Mouse (Mus musculus) v-Abl transformed pro-B cells (cell line): ENCODE results near the gene Dctn2.

Source experiments
- in situ Hi-C, 2 experiments: fragments of 400-800 bp; cut with MboI; formaldehyde crosslinking; loops; one replicate each; pipeline ENCODE4 v1.15.1; 2025; ENCODE audit not compliant: unreplicated experiment in 2 of 2

Dctn2 gene

DNA sequence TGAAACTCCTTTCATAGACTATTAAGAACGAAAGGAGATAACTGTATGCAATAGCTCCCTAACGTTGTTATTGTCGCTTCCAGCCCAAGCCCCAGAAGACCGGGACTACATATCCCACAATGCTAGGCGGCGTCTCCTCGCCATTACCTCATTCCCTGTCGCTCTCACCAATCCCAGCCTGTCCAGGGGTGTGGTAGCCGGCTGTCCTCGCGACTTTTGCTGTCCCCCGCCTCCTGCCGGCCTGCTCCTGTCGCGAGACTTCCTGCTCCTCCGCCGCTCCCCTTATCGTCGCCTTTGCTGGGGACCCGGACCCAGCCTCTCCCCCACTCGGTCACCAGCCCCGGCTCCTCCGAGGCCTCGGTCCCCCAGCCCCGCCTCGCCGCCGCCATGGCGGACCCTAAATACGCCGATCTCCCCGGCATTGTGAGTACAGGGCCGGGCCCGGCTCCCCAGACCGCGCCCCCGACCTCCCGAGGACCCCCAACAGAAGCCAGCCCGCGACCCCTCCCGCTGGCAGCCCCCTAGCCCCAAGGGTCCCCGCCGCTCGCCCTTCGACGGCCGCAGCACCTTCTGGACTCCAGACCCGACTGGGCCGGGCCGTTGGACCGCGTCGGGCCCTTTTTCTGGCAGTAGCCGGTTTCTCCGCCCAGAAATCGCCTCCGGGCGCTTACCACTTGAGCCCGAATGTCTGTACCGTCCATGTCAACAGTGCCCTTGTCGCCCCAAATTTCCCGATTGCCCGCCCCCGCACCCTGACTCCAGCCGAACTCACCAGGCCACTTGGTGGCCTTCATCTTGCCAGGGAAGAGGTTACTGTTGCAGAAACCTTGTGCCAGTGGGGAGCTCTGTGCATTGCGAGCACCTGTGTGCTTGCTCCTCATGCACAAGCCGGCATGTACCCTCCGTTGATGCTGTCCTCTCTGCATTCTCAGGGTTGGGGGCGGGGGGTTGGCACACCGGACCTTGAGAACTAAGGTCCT lies at the start of gene Dctn2:
TSS of gene Dctn2 (plus strand) at position 257 of the 980 bp plus-strand sequence.
- in situ Hi-C loops, result no loop called here

DNA sequence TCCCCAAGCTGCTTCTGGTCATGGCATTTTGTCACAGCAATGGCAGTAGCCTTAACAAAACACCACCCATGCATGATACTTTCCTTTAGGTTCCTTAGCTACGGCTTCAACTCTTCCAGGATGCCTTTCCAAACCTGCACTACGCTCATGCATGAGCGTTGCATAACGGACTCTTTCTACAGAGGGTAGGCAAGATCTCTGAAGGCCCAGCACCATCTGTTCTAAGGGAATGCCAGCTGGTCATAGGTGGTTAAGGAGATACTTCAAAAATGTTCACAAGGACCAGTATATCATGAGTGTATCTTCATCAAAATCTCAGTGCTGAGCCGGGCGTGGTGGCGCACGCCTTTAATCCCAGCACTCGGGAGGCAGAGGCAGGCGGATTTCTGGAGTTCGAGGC lies 49.7 kb upstream of the Dctn2 start:
- in situ Hi-C loops, result no loop called here

DNA sequence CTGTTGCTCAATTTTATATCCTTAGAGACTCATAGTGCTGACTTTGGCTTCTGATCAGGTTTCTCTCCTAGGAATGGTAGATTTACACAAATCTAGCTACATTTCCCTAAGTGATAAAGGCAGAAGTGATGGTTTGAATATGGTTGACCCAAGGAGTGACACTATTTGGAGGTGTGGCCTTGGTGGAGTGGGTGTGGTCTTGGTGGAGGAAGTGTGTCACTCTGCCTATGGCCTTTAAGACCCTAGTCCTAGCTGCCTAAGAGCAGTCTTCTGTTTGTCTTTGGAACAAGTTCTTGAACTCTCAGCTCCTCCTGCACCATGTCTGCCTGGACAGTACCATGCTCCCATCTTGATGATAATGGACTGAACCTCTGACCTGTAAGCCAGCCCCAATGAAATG lies 49.0 kb upstream of the Dctn2 start:
- in situ Hi-C loops, result no loop called here

DNA sequence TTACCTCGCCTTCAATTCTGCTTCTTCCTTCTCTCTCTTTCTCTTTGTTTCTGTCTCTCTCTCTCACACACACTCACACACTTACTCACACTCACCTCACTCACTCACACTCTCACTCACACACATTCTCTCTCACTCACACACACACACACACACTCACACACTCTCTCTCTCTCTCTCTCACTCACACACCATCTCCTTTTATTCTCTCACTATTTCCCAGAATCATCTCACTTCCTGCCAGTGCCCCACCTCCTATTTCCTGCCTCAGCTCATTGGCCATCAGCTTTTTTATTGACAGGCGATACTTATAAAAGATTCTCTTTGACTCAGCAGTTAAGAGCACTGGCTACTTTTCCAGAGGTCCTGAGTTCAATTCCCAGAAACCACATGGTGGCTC lies 47.8 kb upstream of the Dctn2 start:
- in situ Hi-C loops, result no loop called here

DNA sequence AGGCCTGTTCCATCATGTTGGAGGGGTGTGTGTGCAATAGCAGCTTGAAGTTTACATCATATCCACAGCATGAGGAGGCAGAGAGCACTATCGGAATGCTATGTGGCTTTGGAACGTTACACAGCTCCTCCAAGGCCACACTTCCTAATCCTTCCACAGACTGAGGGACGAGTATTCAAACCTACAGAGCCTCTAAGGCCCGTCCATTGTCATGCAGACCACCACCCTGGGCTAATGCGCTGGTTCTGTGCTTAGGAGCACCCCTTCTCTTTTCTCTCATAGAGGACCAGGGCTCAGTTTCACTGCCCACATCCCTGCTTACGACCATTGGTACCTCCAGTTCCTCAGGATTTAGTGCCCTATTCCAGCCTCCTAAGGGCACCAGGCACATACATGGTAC lies 41.0 kb upstream of the Dctn2 start:
- in situ Hi-C loops, result loop anchor here in 1 of 2 experiments (5.0 kb wide), 1 partner anchor 48 kb away; no protein-coding TSS in a partner anchor

DNA sequence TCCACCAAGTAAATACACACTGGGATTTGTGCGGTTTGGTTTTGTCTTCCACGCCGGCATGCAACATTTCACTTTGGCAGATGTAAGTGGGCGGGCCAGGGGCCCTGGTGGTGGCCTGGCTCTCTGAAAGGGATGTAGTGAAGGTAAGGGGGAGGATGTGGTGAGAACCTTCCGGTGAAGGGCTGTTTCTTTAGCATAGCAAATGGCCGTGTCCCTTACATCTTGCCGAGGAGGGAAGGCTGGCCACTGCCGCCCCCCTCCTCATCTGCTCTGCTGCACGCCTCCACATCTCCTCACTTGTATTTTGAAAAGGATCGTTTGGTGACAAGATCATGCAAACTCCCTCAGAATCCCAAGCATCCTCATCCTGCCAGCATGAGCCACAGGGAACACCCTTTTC lies 40.4 kb upstream of the Dctn2 start:
- in situ Hi-C loops, result loop anchor here in 1 of 2 experiments (5.0 kb wide), 1 partner anchor 48 kb away; no protein-coding TSS in a partner anchor

DNA sequence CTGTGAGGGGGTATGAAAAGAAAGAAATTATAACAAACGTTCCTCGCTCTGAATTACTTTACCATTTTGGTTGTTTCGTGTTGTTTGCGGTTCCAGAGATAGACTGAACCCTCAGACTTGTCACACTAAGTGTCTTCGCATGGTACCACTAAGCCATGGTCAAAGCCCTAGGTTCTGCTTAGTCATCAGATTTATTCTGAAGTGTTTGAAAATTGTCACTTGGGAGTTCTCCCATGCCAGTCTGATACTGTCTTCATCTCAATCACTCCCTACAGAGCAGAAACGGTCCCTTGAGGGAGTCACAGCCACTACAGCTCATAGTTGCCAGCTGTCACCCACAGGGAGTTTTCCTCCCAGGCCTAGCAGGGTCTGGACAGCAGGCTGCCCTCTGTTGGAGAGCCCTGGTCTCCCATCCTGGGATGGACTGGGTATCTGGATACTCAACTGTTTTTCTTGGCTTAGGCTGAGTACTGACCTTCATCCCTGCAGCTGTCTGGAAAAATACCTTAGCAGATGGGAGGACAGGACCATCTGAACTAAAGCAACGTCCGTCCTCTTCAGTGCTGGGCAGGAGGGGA lies 39.8 kb upstream of the Dctn2 start:
- in situ Hi-C loops, result loop anchor here in 1 of 2 experiments (5.0 kb wide), 1 partner anchor 49 kb away; no protein-coding TSS in a partner anchor

DNA sequence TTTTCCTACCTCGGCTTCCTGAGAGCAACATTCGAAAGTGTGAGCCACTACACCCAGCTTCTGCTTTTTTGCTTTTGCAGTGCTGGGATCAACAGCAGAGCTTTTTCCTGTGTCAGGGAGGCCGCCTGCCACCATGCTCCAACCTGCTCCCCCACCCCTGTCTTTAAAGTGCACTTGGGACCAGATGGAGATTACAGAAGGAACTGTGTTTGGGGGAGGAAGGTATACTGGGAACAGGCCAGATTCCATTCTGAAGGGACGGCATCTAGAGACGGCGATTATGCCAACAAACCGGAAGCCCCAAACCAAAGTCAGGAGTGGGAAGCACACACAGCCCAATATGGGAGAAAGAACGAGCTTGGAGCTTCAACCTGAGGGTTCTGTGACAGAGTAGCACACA lies 39.0 kb upstream of the Dctn2 start:
- in situ Hi-C loops, result loop anchor here in 1 of 2 experiments (5.0 kb wide), 1 partner anchor 50 kb away; no protein-coding TSS in a partner anchor

DNA sequence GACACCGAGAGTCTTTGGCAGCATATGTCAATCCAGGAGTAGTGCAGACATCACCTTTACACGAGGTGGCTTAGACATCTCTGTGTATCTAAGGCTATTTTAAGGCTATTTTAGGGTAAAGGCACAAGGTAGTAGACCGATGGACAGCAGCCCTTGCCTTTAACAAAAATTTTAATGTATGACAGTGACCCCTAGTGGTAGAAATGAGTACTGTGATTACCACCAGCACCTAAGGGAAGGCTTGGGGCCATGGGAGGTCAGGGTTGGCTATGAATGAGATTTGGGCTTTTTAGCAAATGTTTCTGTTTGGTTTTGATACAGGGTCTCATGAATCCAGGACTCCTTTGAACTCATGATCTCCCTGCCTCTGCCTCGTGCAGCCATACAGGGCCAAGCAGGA lies 37.3 kb upstream of the Dctn2 start:
- in situ Hi-C loops, result loop anchor here in 1 of 2 experiments (5.0 kb wide), 1 partner anchor 52 kb away; no protein-coding TSS in a partner anchor

DNA sequence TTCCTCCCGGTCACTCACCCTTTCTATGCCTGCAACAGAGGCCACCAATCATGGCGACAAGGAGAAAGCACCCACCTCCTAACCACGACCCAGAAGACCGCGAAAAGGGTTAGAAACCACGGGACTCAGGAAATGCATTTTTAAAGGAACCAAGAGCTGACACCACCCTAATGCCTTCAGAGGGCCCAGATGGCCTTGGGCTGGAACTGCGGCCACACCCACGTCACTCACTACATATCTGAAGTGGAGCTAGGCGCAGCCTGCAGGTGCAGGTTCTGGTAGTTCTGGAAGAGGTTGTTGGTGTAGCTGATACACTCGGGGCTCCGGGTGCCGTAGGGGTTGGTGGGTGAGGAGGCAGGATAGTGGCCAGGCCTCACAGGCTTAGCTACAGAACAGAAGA lies 35.5 kb upstream of the Dctn2 start:
- in situ Hi-C loops, result no loop called here

DNA sequence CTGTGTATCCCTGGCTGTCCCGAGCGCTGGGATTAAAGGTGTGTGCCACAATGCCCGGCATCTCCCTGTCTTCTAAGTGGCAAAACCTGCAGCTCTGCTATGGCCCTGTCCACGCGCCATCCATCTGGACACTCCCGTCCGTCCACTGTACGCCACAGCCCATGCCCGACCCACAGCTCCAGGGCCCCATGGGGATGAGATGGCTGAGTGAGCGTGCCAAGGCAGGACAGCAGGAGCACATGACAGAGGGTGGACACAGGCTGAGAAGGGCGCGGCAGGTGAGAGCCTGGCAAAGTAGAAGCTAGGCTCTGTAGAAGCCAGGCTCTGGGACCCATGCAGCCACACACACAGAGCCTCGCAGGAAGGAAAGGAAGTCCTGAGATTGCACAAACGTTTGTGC lies 34.4 kb upstream of the Dctn2 start:
- in situ Hi-C loops, result no loop called here

DNA sequence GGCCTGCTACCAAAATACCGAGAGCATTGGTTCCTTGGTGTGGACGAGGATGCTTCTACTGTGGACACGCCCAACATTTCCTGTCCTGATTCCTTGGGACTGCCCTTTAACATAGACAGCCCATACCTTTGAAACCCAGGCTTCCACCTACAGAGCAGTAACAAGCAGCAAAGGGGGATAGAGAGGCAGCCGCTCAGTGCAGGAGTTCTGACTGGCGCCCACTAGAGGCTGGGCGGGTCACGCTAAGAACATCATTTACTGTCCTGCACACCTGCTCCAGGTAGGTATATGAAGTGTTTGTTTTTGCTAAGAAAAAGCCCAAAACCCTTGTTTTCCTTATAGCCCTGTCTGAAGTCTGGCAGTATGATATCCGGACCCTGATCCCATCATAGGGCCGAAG lies 33.0 kb upstream of the Dctn2 start:
- in situ Hi-C loops, result no loop called here

DNA sequence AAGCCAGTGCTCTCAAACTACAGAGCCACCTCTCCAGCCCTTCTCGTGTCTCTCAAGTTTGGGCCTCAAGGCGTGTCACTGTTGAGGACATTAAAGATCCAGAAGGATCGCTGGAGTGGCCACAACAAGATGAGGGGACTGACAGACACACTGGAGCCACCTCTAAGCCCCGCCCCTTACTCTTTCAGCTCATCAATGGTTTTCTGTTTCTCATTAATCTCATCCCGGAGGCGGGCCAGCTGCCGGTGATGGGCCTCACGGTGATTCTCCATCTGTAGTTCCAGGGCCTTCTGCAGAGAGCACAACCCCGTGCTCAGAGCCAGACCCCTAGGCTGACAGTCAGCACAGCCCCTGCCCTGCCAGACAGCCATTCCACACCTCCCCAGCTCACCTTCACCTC lies 29.6 kb upstream of the Dctn2 start:
- in situ Hi-C loops, result no loop called here

DNA sequence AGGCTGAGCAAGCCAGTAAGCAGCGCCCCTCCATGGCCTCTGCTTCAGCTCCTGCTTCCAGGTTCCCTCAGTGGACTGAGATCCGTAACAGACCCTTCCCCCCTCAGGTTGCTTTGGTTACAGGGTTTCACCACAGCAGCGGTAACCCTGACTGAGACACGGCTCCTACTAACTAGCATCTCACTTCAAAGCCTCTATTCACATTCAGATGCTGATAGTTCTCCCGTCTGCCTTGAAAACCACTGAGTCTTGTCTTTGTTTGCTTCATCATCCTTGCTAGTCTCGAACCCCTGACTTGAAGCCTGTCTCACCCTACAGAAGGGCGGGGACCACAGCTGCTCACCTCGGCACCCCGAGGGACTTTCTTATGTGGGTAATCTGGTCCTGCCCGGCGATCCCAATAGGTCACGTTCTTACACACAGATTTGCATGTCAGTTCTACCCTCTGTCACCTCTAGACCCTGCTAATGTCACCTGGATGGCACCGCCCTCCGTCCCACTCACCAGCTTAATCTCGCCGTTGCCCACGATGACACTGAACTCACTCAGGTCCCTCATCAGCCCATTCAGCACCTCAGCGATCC lies 27.8 kb upstream of the Dctn2 start:
- in situ Hi-C loops, result no loop called here

DNA sequence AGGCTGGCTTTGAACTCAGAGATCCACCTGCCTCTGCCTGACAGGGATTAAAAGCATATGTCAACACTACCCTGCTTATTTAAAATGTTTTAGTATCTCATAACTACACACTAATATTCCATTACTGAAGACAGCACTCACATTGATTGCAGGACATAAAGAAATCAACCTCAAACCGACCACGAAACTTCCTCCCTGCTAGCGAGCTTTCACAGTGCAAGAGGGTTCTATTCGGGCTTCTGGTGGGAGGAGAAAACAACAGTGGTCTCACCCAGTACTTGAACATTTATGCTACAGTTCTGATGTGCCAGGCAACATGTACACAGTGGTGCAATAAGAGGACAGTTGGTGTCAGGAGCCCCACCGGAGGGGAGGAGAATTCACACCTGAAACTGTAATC lies 15.4 kb upstream of the Dctn2 start:
- in situ Hi-C loops, result no loop called here

DNA sequence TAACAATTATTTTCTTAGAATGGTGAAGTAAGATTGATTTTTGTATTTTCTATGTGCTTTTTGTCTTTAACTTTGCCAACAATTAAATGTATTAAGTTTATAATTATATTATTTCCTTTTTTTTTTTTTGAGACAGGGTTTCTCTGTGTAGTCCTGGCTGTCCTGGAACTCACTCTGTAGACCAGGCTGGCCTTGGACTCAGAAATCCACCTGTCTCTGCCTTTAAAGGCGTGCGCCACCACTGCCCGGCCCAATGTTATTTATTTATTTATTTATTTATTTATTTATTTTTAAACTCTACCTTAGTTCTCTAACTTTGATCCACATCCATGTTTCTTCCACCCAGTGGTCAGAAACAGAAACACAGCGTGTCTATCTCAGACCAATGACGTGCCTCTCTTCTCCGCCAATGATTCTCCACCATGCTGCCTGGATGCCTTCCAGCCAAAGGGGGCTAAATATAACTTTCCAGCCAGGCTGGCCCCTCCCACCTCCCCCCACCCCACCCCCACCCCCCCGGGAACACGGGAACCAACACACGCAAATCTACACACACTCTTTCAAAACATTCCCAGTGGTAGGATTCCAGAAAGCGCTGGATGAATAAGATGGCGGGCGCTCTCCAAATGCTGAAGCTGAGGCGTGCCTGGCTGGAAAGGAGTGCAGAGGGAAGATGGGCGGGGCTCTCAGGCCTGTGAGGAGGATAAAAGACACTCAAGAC lies 10.4 kb upstream of the Dctn2 start:
- in situ Hi-C loops, result no loop called here

DNA sequence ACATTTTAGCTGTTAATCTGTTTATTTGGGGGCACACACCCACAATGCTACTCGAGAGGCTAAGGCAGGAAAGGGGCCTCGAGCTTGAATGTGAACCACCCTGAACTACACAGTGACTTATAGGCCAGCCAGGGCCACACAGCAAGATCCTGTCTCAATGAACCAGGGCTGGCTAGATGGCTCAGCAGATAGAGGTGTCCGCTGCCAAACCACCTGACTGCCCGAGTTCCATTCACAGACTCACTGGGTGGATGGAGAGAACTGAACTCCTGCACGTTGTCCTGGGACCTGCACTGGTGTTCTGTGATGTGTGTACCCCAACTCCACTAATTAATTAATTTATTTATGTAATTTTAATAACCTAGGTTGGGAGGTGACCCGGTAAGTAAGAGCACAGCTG lies 8.4 kb upstream of the Dctn2 start:
- in situ Hi-C loops, result no loop called here

DNA sequence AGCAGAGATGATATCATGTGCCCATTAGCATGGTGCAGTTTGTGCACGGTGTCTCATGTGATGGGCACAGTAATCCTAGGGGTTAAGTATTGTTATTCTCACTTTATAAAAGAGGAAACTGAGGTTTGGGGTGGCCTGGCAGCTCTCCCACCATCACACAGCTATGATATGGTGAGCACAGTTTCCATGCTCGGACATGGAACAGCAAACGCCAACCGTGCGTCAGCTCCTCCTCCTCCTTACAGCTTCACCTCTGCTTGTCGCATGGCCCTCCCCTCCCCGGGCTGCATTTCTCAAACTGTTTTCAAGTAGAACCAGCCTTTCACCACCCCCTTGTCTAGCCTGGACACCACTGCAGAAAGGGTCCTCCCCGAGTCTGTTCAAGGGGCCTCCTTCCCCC lies 7.7 kb upstream of the Dctn2 start:
- in situ Hi-C loops, result no loop called here

DNA sequence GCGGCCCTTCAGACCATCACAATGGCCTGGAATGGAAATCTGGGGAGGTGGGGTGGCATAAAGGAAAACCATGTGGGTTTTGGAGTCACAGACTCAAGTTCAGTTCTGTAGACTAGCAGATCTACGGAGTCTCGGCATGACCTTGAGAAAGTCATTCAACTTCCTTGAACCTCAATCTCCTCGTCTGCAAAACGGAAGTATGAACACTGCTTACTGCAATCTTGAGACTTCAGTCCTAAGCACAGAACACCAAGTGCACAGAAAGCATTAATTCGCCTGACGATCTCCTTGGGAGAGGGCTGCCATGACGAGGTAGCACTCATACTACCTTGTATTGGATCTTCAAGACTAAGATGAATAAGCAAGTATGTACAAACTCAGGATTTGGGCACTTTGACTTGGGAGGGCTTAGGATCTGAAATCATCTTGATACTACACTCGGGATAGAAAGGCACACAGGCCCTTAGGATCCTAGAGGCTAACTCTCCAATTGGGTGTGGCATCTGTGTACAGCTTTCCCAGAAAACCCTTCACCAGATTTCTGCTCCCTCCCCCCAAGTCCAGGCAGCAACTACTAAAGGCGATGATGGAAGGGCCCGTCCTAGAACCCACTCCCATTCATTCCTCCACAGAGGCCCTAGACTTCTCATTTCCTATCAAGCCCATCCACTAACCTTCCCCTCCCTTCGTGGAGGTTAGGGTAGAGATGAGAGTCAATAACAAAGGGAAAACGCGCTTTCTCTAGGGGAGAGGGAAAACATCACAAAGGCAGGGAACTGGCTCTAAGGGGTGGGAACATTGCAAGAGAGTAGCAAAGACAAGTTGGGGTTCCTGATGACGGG lies 4.2 kb upstream of the Dctn2 start:
- in situ Hi-C loops, result loop anchor here (5.0 kb wide), 1 partner anchor 50 kb away; the partner anchor contains the start of gene Mars (in 2 of the 2)
